Mouse (Mus musculus) hindbrain, embryonic 16.5 days (tissue): ENCODE measurements around the gene Gm4553. TPM values are rescaled to one million over a fixed set of nuclear protein-coding genes. Genes with fewer than 3 reads are reported as not detected.
"Not testable (repeated sequence)": the region's sequence is repeated elsewhere in the genome, so short reads cannot be mapped to it uniquely, and the experiment has no call there.

Experiments
- ATAC-seq: fragments of 200-750 bp; cut with Nextera tagmentation; 2 replicates; pipeline ENCODE4 v1.8.0; 2017; ENCODE audit warnings: moderate TSS enrichment, moderate library complexity
- H3K27ac ChIP-seq: fragments of 300-500 bp; sonication (generic); 2 replicates; pipeline ENCODE4 v1.5.1; 2014; ENCODE audit warnings: low read depth, mild to moderate bottlenecking, control low read depth, low read length, moderate library complexity
- H3K27me3 ChIP-seq: fragments of 300-500 bp; sonication (generic); replicated peaks from 2 replicates; pipeline ENCODE4 v1.6.1; 2014; ENCODE audit warnings: low read length; ENCODE audit not compliant: control insufficient read depth, insufficient read depth
- H3K36me3 ChIP-seq: fragments of 300-500 bp; sonication (generic); 2 replicates; pipeline ENCODE4 v1.6.1; 2014; ENCODE audit warnings: mild to moderate bottlenecking, low read length, moderate library complexity, mixed read lengths; ENCODE audit not compliant: control insufficient read depth, insufficient read depth
- H3K4me1 ChIP-seq: fragments of 300-500 bp; sonication (generic); 2 replicates; pipeline ENCODE4 v1.6.1; 2014; ENCODE audit warnings: low read depth, low read length; ENCODE audit not compliant: control insufficient read depth, insufficient read depth
- H3K4me2 ChIP-seq: fragments of 300-500 bp; sonication (generic); 2 replicates; pipeline ENCODE4 v1.6.1; 2014; ENCODE audit warnings: mild to moderate bottlenecking, low read length, control low read depth, moderate library complexity
- H3K4me3 ChIP-seq: fragments of 300-500 bp; sonication (generic); 2 replicates; pipeline ENCODE4 v1.5.1; 2014; ENCODE audit warnings: mild to moderate bottlenecking, low read length, control low read depth, moderate library complexity
- H3K9ac ChIP-seq: fragments of 300-500 bp; sonication (generic); 2 replicates; pipeline ENCODE4 v1.6.1; 2014; ENCODE audit warnings: low read depth, mild to moderate bottlenecking, control low read depth, low read length, moderate library complexity
- H3K9me3 ChIP-seq: fragments of 300-500 bp; sonication (generic); 2 replicates; pipeline ENCODE4 v1.6.1; 2014; ENCODE audit warnings: mild to moderate bottlenecking, low read length, moderate library complexity; ENCODE audit not compliant: control insufficient read depth
- WGBS: fragments of 180-500 bp; shearing (Covaris S2); extraction: QIAGEN DNeasy Blood & Tissue Kit; methylation state at CpG from one replicate; pipeline ENCODE4 v1.1.7; 2014; 5-methylcytosine and 5-hydroxymethylcytosine counted together
- polyA plus RNA-seq: library from polyadenylated mRNA; unstranded; fragments of >200 nt; fragmentation: Nextera tagmentation; extraction: Ambion mirVana; gene quantifications from 2 replicates; pipeline ENCODE4 v1.2.1, GENCODE M21; 2015

The Gm4553 gene
- polyA plus RNA-seq: not detected in 2 replicates

DNA sequence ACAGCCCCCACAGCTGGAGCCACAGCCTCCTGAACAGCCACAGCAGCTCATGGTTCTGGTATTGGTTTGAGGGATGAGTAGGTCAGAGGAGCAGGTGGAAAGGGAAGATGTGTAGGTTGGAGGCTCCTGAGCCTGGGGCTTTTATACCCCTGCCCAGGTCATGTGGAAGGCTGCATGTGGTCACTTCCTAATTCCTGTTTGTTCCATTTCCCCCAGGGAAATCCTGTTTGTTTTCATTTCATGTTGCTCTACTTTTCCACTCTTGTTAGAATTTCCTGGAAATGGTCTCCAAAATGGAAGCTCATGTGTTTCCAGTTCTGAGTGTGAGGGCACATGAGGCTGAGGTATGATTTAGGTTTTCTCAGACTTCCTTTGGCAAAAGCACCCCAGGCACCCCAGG is at the start of gene Gm4553:
Gene Gm4553, minus strand, starts transcription at position 101 of the 400 bp plus-strand sequence.
- not testable (repeated sequence) for H3K4me1 ChIP-seq, H3K27me3 ChIP-seq, H3K36me3 ChIP-seq, H3K4me3 ChIP-seq, H3K9ac ChIP-seq, ATAC-seq, H3K9me3 ChIP-seq, H3K27ac ChIP-seq, H3K4me2 ChIP-seq

DNA sequence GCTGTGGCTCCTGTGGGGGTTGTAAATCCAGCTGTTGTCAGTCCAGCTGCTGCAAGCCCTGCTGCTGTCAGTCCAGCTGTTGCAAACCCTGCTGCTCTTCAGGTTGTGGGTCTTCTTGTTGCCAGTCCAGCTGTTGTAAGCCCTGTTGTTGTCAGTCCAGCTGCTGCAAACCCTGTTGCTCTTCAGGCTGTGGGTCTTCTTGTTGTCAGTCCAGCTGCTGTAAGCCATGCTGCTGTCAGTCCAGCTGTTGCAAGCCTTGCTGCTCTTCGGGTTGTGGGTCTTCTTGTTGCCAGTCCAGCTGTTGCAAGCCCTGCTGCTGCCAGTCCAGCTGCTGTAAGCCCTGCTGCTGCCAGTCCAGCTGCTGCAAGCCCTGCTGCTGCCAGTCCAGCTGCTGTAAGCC is 46.6 kb upstream of the Gm4553 start:
- H3K9ac ChIP-seq, H3K4me1 ChIP-seq, H3K27me3 ChIP-seq, H3K36me3 ChIP-seq, H3K9me3 ChIP-seq, ATAC-seq, H3K4me3 ChIP-seq, H3K4me2 ChIP-seq, H3K27ac ChIP-seq: not testable (repeated sequence)
- WGBS: 60% methylated on average over 1 of the region's 1 CpGs

GRCm38 (mm10) chr7:142211559-142211958 is 46.0 kb upstream of the Gm4553 start, which contains the start of gene Gm7579:
TSS of gene Gm7579 (plus strand) at chr7:142211859.
- no peak for ATAC-seq
- no peaks in the 10 kb centered on the region for H3K36me3 ChIP-seq
- 75% methylated on average over 1 of the region's 1 CpGs for WGBS
- H3K27me3 ChIP-seq: no peaks in the 10 kb centered on the region
- no peak within 1 kb of the TSS for H3K27ac ChIP-seq
- H3K4me2 ChIP-seq: no peak within 1 kb of the TSS
- H3K4me1 ChIP-seq: no peaks in the 10 kb centered on the region
- no peak within 1 kb of the TSS for H3K4me3 ChIP-seq
- H3K9me3 ChIP-seq: no peaks in the 10 kb centered on the region
- H3K9ac ChIP-seq: no peak within 1 kb of the TSS

- WGBS: 75% methylated on average over 5 of the region's 5 CpGs
- ATAC-seq, H3K9ac ChIP-seq, H3K9me3 ChIP-seq, H3K4me1 ChIP-seq, H3K36me3 ChIP-seq, H3K27ac ChIP-seq, H3K4me2 ChIP-seq, H3K27me3 ChIP-seq, H3K4me3 ChIP-seq: not testable (repeated sequence)
These were observed 41.4 kb upstream of the Gm4553 start for GRCm38 (mm10) chr7:142206891-142207290.

GRCm38 (mm10) chr7:142205488-142205887 is 39.9 kb upstream of the Gm4553 start:
- no peak overlapping the region for H3K9ac ChIP-seq
- no peaks in the 10 kb centered on the region for H3K9me3 ChIP-seq
- no peaks in the 10 kb centered on the region for H3K27me3 ChIP-seq
- no peaks in the 10 kb centered on the region for H3K36me3 ChIP-seq
- H3K27ac ChIP-seq: no peak overlapping the region
- H3K4me1 ChIP-seq: no peaks in the 10 kb centered on the region
- ATAC-seq: no peak
- no peak overlapping the region for H3K4me3 ChIP-seq
- no peak overlapping the region for H3K4me2 ChIP-seq

DNA sequence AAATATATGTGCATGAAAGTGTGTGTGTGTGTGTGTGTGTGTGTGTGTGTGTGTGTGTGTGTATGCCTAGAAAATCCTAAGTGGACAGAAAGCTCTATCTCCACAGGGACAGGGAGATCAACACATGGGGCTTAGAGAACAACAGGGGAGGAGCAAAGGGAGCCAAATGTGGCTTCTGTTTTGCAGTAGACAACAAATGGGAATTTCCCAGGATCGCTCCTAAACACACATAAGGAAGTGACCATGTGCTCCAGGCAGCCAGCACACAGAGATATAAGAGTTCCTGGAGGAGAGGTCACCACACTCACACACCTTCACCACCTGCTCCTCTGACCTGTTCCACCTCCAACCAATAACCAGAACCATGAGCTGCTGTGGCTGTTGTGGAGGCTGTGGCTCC is 35.5 kb upstream of the Gm4553 start, which contains the start of gene Krtap5-3:
Gene Krtap5-3, plus strand, starts transcription at position 301 of the 400 bp plus-strand sequence.
- Histone ChIP-seq H3K27ac (no peak within 1 kb of the TSS), H3K4me3 (no peak within 1 kb of the TSS), H3K9me3 (no peaks in the 10 kb centered on the region), H3K4me1 (no peaks in the 10 kb centered on the region), H3K36me3 (no peaks in the 10 kb centered on the region), H3K9ac (no peak within 1 kb of the TSS), H3K27me3 (no peaks in the 10 kb centered on the region), H3K4me2 (no peak within 1 kb of the TSS)
- WGBS: 73% methylated on average over 1 of the region's 1 CpGs
- ATAC-seq: no peak

GRCm38 (mm10) chr7:142198748-142199147 is 33.2 kb upstream of the Gm4553 start:
- H3K4me2 ChIP-seq: no peak overlapping the region
- no peak overlapping the region for H3K4me3 ChIP-seq
- ATAC-seq: no peak
- H3K27me3 ChIP-seq: no peaks in the 10 kb centered on the region
- no peaks in the 10 kb centered on the region for H3K4me1 ChIP-seq
- H3K36me3 ChIP-seq: no peaks in the 10 kb centered on the region
- no peaks in the 10 kb centered on the region for H3K9me3 ChIP-seq
- no peak overlapping the region for H3K27ac ChIP-seq
- no peak overlapping the region for H3K9ac ChIP-seq
- WGBS: 77% methylated on average over 2 of the region's 2 CpGs

- Histone ChIP-seq H3K9ac (no peak within 1 kb of the TSS), H3K9me3 (no peaks in the 10 kb centered on the region), H3K4me3 (no peak within 1 kb of the TSS), H3K4me1 (no peaks in the 10 kb centered on the region), H3K36me3 (no peaks in the 10 kb centered on the region), H3K27me3 (no peaks in the 10 kb centered on the region), H3K4me2 (no peak within 1 kb of the TSS), H3K27ac (no peak within 1 kb of the TSS)
- WGBS: 61% methylated on average over 2 of the region's 2 CpGs
- no peak for ATAC-seq
These were observed 24.8 kb upstream of the Gm4553 start, which contains the start of gene Gm10153 for GRCm38 (mm10) chr7:142190289-142190688. TSS of gene Gm10153 (minus strand) at chr7:142190389.

GRCm38 (mm10) chr7:142188156-142188555 is 22.6 kb upstream of the Gm4553 start:
- H3K9me3 ChIP-seq: no peaks in the 10 kb centered on the region
- H3K4me2 ChIP-seq: no peak overlapping the region
- no peaks in the 10 kb centered on the region for H3K4me1 ChIP-seq
- H3K36me3 ChIP-seq: no peaks in the 10 kb centered on the region
- 47% methylated on average over 2 of the region's 2 CpGs for whole genome bisulfite sequencing
- no peak for ATAC-seq
- no peaks in the 10 kb centered on the region for H3K27me3 ChIP-seq
- H3K4me3 ChIP-seq: no peak overlapping the region
- no peak overlapping the region for H3K9ac ChIP-seq
- H3K27ac ChIP-seq: no peak overlapping the region

- no peak overlapping the region for H3K9ac ChIP-seq
- no peak overlapping the region for H3K27ac ChIP-seq
- H3K27me3 ChIP-seq: no peaks in the 10 kb centered on the region
- H3K4me1 ChIP-seq: no peaks in the 10 kb centered on the region
- no peaks in the 10 kb centered on the region for H3K36me3 ChIP-seq
- no peak overlapping the region for H3K4me2 ChIP-seq
- H3K9me3 ChIP-seq: no peaks in the 10 kb centered on the region
- 63% methylated on average over 1 of the region's 1 CpGs for WGBS
- no peak overlapping the region for H3K4me3 ChIP-seq
- no peak for ATAC-seq
These were observed 15.5 kb upstream of the Gm4553 start for GRCm38 (mm10) chr7:142181021-142181420.
